Mouse (Mus musculus): ENCODE data around the gene Pon1. TPM values are rescaled to one million over a fixed set of nuclear protein-coding genes. Genes with fewer than 3 reads are reported as not detected.

The Pon1 gene
- polyA plus RNA-seq, 1 experiment, result not detected

GRCm38 (mm10) chr6:5159385-5159791 is 34.4 kb downstream of the Pon1 start:
- Histone ChIP-seq H3K27ac (ENCODE audit: insufficient read depth, low read length) (no peak overlapping the region), H3K4me1 (ENCODE audit: control insufficient read depth, insufficient read depth, low read length) (no peaks in the 10 kb centered on the region), H3K4me3 (replicated peaks; ENCODE audit: insufficient read depth, low read depth, low read length) (no peak overlapping the region), H3K27me3 (ENCODE audit: control insufficient read depth, insufficient read depth, low read length) (no peaks in the 10 kb centered on the region)
- WGBS, result 90% methylated on average over 7 of the region's 7 CpGs
- DNase-seq, result no peak
- TF ChIP-seq CTCF (IDR thresholded peaks at IDR 0.05; ENCODE audit: borderline replicate concordance, insufficient read depth, low read depth, low read length), result no peak
- no peak for TF ChIP-seq POLR2A (IDR thresholded peaks at IDR 0.05; ENCODE audit: borderline replicate concordance, insufficient read depth, low read length)

GRCm38 (mm10) chr6:5156541-5157425 is 37.0 kb downstream of the Pon1 start:
- Histone ChIP-seq H3K27me3 (ENCODE audit: control insufficient read depth, insufficient read depth, low read length) (no peaks in the 10 kb centered on the region), H3K27ac (ENCODE audit: insufficient read depth, low read length) (no peak overlapping the region), H3K4me1 (ENCODE audit: control insufficient read depth, insufficient read depth, low read length) (no peaks in the 10 kb centered on the region), H3K4me3 (replicated peaks; ENCODE audit: insufficient read depth, low read depth, low read length) (no peak overlapping the region)
- 87% methylated on average over 6 of the region's 6 CpGs for WGBS
- no peak for DNase-seq
- TF ChIP-seq POLR2A (IDR thresholded peaks at IDR 0.05; ENCODE audit: borderline replicate concordance, insufficient read depth, low read length) (no peak), CTCF (IDR thresholded peaks at IDR 0.05; ENCODE audit: borderline replicate concordance, insufficient read depth, low read depth, low read length) (no peak)

DNA sequence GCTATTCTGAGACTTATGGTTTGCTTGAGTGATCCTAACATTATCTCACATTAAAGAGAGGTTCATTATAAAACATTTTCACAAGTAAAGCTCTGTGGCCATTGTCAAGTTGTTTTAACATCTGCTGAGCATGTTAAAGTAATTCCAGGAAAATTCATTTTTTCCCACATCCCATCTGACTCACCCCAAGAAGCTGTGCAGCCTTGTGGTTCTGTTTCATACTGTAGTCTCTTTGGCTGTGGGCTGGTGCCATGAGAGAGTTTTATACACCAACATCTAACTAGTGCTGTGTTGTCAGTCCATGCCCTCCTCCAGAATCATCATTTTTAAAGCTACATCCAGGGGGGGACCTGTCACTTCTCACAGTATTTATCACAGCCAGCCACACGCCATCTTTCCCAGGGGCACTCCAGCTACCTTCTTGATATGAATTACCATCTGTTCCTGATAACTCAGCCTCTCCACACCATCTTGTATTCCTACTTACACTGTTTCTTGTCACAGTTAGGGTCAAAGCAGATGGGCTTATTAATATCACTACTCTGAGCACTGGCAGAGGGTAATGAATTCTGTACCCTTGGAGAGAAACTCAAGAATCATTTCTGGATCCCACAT is 38.3 kb downstream of the Pon1 start:
- H3K4me3 ChIP-seq (replicated peaks; ENCODE audit: insufficient read depth, low read depth, low read length), result no peak overlapping the region
- H3K4me1 ChIP-seq (ENCODE audit: control insufficient read depth, insufficient read depth, low read length), result no peaks in the 10 kb centered on the region
- TF ChIP-seq CTCF (IDR thresholded peaks at IDR 0.05; ENCODE audit: borderline replicate concordance, insufficient read depth, low read depth, low read length), result no peak
- TF ChIP-seq POLR2A (IDR thresholded peaks at IDR 0.05; ENCODE audit: borderline replicate concordance, insufficient read depth, low read length), result no peak
- WGBS, result 42% methylated on average over 1 of the region's 1 CpGs
- no peak for DNase-seq
- no peaks in the 10 kb centered on the region for H3K27me3 ChIP-seq (ENCODE audit: control insufficient read depth, insufficient read depth, low read length)
- H3K27ac ChIP-seq (ENCODE audit: insufficient read depth, low read length), result no peak overlapping the region

- Histone ChIP-seq H3K4me3 (replicated peaks; ENCODE audit: insufficient read depth, low read depth, low read length) (no peak overlapping the region), H3K27ac (ENCODE audit: insufficient read depth, low read length) (no peak overlapping the region), H3K4me1 (ENCODE audit: control insufficient read depth, insufficient read depth, low read length) (no peaks in the 10 kb centered on the region), H3K27me3 (ENCODE audit: control insufficient read depth, insufficient read depth, low read length) (no peaks in the 10 kb centered on the region)
- TF ChIP-seq CTCF (IDR thresholded peaks at IDR 0.05; ENCODE audit: borderline replicate concordance, insufficient read depth, low read depth, low read length) (no peak), POLR2A (IDR thresholded peaks at IDR 0.05; ENCODE audit: borderline replicate concordance, insufficient read depth, low read length) (no peak)
- WGBS, result 96% methylated on average over 6 of the region's 6 CpGs
- DNase-seq, result no peak
Observed at GRCm38 (mm10) chr6:5154786-5155185, 39.0 kb downstream of the Pon1 start.

GRCm38 (mm10) chr6:5152185-5152584 is 41.6 kb downstream of the Pon1 start:
- Histone ChIP-seq H3K4me1 (ENCODE audit: control insufficient read depth, insufficient read depth, low read length) (no peaks in the 10 kb centered on the region), H3K4me3 (replicated peaks; ENCODE audit: insufficient read depth, low read depth, low read length) (no peak overlapping the region), H3K27ac (ENCODE audit: insufficient read depth, low read length) (no peak overlapping the region), H3K27me3 (ENCODE audit: control insufficient read depth, insufficient read depth, low read length) (no peaks in the 10 kb centered on the region)
- no peak for DNase-seq
- 98% methylated on average over 2 of the region's 2 CpGs for WGBS
- no peak for TF ChIP-seq POLR2A (IDR thresholded peaks at IDR 0.05; ENCODE audit: borderline replicate concordance, insufficient read depth, low read length)

- TF ChIP-seq CTCF (IDR thresholded peaks at IDR 0.05; ENCODE audit: borderline replicate concordance, insufficient read depth, low read depth, low read length) (no peak), POLR2A (IDR thresholded peaks at IDR 0.05; ENCODE audit: borderline replicate concordance, insufficient read depth, low read length) (no peak)
- WGBS, result 48% methylated on average over 4 of the region's 4 CpGs
- H3K4me3 ChIP-seq (replicated peaks; ENCODE audit: insufficient read depth, low read depth, low read length), result no peak overlapping the region
Observed at GRCm38 (mm10) chr6:5151171-5151570, 42.6 kb downstream of the Pon1 start.

DNA sequence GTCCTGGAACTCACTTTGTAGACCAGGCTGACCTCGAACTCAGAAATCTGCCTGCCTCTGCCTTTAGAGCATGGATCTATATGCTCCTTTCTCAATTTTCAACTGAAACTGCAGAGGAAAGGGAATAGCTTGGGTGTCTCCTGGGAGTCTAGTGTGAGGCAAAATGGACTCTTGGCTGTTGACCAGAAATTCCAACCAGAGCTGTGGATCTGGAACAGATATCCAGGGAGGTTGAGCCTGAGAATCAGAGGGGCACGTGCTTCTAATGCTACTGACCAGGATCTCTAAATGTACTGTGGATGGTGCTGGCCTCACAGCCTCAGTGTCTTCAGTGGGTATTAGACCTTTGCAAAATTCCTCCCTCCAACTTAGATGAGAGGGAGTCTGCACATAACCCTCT is 43.8 kb downstream of the Pon1 start:
- no peaks in the 10 kb centered on the region for H3K4me1 ChIP-seq (ENCODE audit: control insufficient read depth, insufficient read depth, low read length)
- no peaks in the 10 kb centered on the region for H3K27me3 ChIP-seq (ENCODE audit: control insufficient read depth, insufficient read depth, low read length)
- no peak overlapping the region for H3K27ac ChIP-seq (ENCODE audit: insufficient read depth, low read length)
- 51% methylated on average over 2 of the region's 2 CpGs for WGBS
- TF ChIP-seq CTCF (IDR thresholded peaks at IDR 0.05; ENCODE audit: borderline replicate concordance, insufficient read depth, low read depth, low read length), result no peak
- no peak for TF ChIP-seq POLR2A (IDR thresholded peaks at IDR 0.05; ENCODE audit: borderline replicate concordance, insufficient read depth, low read length)
- H3K4me3 ChIP-seq (replicated peaks; ENCODE audit: insufficient read depth, low read depth, low read length), result no peak overlapping the region
- no peak for DNase-seq

More at GRCm38 (mm10) chr6:5151171-5151570, 42.6 kb downstream of the Pon1 start:
- DNase-seq, result no peak
- H3K27ac ChIP-seq (ENCODE audit: insufficient read depth, low read length), result no peak overlapping the region
- no peaks in the 10 kb centered on the region for H3K27me3 ChIP-seq (ENCODE audit: control insufficient read depth, insufficient read depth, low read length)
- H3K4me1 ChIP-seq (ENCODE audit: control insufficient read depth, insufficient read depth, low read length), result no peaks in the 10 kb centered on the region
